Comparison of ENCODE assay signal across 10 mouse cellular contexts in genomic region chr1:87574785-87575184, GRCm38 (mm10). TPM values are rescaled to one million over a fixed set of nuclear protein-coding genes. Genes with fewer than 3 reads are reported as not detected.
DNase-seq lines count a peak whose midpoint lies in the region; ATAC-seq and TF ChIP-seq lines count a peak whose summit lies in the region.
"Had no signal": no experiment of that assay in that cellular context is flagged by ENCODE, and none has a peak within 500 bp of the region (broad histone marks: within the 10 kb centered on the region; RNA-seq: fewer than 3 reads in every experiment).

No protein-coding gene starts in this region.

- H3K9me3 ChIP-seq in hindbrain, embryonic 12.5 days (replicated peaks): no peaks in the 10 kb centered on the region
- no peaks in the 10 kb centered on the region for H3K9me3 ChIP-seq in hindbrain, embryonic 10.5 days
- H3K9me3 ChIP-seq in heart, postnatal 0 days (replicated peaks; ENCODE audit: control insufficient read depth, low read length): no peaks in the 10 kb centered on the region
- H3K9me3 ChIP-seq in neural tube, embryonic 12.5 days: no peaks in the 10 kb centered on the region
- H3K9me3 ChIP-seq: embryonic facial prominence, embryonic 15.5 days had no signal

- H3K4me2 ChIP-seq in hindbrain, embryonic 12.5 days (replicated peaks): no peak overlapping the region
- H3K4me2 ChIP-seq in heart, postnatal 0 days (ENCODE audit: low read depth, low read length): no peak overlapping the region
- no peak overlapping the region for H3K4me2 ChIP-seq in neural tube, embryonic 12.5 days (replicated peaks)
- H3K4me2 ChIP-seq: embryonic facial prominence, embryonic 15.5 days had no signal

- WGBS in hindbrain, embryonic 12.5 days: 65% methylated on average over 7 of the region's 7 CpGs
- WGBS in hindbrain, embryonic 10.5 days: 80% methylated on average over 7 of the region's 7 CpGs
- WGBS in heart, postnatal 0 days: 42% methylated on average over 7 of the region's 7 CpGs
- 51% methylated on average over 7 of the region's 7 CpGs for WGBS in neural tube, embryonic 12.5 days

- H3K27me3 ChIP-seq in hindbrain, embryonic 12.5 days: no peaks in the 10 kb centered on the region
- peaks cover 25% of the 10 kb centered on the region for H3K27me3 ChIP-seq in hindbrain, embryonic 10.5 days (ENCODE audit: insufficient read depth, poor library complexity, severe bottlenecking)
- H3K27me3 ChIP-seq in heart, postnatal 0 days (ENCODE audit: control insufficient read depth, insufficient read depth, low read length): no peaks in the 10 kb centered on the region
- no peaks in the 10 kb centered on the region for H3K27me3 ChIP-seq in neural tube, embryonic 12.5 days (replicated peaks)
- H3K27me3 ChIP-seq: embryonic facial prominence, embryonic 15.5 days had no signal

- ATAC-seq in hindbrain, embryonic 12.5 days (ENCODE audit: low FRiP score): peak; percentile 46
- peak; percentile 76 for ATAC-seq in heart, postnatal 0 days (ENCODE audit: insufficient read depth, low read depth)
- ATAC-seq in neural tube, embryonic 12.5 days (ENCODE audit: low FRiP score, low read depth): peak; percentile 75

- H3K9ac ChIP-seq in hindbrain, embryonic 12.5 days: no peak overlapping the region
- no peak overlapping the region for H3K9ac ChIP-seq in heart, postnatal 0 days (replicated peaks; ENCODE audit: low read depth, low read length)
- H3K9ac ChIP-seq in neural tube, embryonic 12.5 days: no peak overlapping the region
- H3K9ac ChIP-seq: embryonic facial prominence, embryonic 15.5 days had no signal

- H3K36me3 ChIP-seq in hindbrain, embryonic 12.5 days: no peaks in the 10 kb centered on the region
- no peaks in the 10 kb centered on the region for H3K36me3 ChIP-seq in hindbrain, embryonic 10.5 days
- no peaks in the 10 kb centered on the region for H3K36me3 ChIP-seq in heart, postnatal 0 days (replicated peaks; ENCODE audit: control insufficient read depth, insufficient read depth, low read length)
- H3K36me3 ChIP-seq in neural tube, embryonic 12.5 days: no peaks in the 10 kb centered on the region
- H3K36me3 ChIP-seq: embryonic facial prominence, embryonic 15.5 days had no signal

- DNase-seq in hindbrain, embryonic 10.5 days (ENCODE audit: low spot score): no peak
- DNase-seq in adrenal gland, postnatal 36 days: peak; percentile 86 to 89
- peak; percentile 57 for DNase-seq in heart, postnatal 0 days (ENCODE audit: low spot score)
- peak; percentile 74 to 84 for DNase-seq in kidney, postnatal 4 days
- DNase-seq in MN1 (ENCODE audit: low spot score): no peak
- DNase-seq in c-Kit-positive CD71-positive TER-119-positive erythroid progenitor cells, embryonic 14.5 days (ENCODE audit: low spot score): no peak

- peaks cover 12% of the 10 kb centered on the region for H3K4me1 ChIP-seq in hindbrain, embryonic 12.5 days
- peaks cover 11% of the 10 kb centered on the region; the same call in 1 of the 2 replicates for H3K4me1 ChIP-seq in hindbrain, embryonic 10.5 days (replicated peaks)
- H3K4me1 ChIP-seq in heart, postnatal 0 days (ENCODE audit: control insufficient read depth, insufficient read depth): peaks cover 9% of the 10 kb centered on the region; the same call in 1 of the 2 replicates
- H3K4me1 ChIP-seq in neural tube, embryonic 12.5 days: peaks cover 15% of the 10 kb centered on the region
- H3K4me1 ChIP-seq: embryonic facial prominence, embryonic 15.5 days; megakaryocyte, embryonic 14.5 days had no signal

- H3K27ac ChIP-seq in hindbrain, embryonic 12.5 days: peak overlapping the region; percentile 30; the same call in 1 of the 2 replicates
- no peak overlapping the region for H3K27ac ChIP-seq in hindbrain, embryonic 10.5 days
- peak overlapping the region; percentile 22 for H3K27ac ChIP-seq in heart, postnatal 0 days (ENCODE audit: low read depth)
- H3K27ac ChIP-seq in neural tube, embryonic 12.5 days: no peak overlapping the region; the same call in 1 of the 2 replicates
- H3K27ac ChIP-seq: embryonic facial prominence, embryonic 15.5 days had no signal

- TF ChIP-seq EP300 in heart, postnatal 0 days (IDR thresholded peaks at IDR 0.05; ENCODE audit: low read depth): no peak

- no peak for TF ChIP-seq CTCF in heart, postnatal 0 days (IDR thresholded peaks at IDR 0.05; ENCODE audit: low read depth)

- no peak overlapping the region for H3K4me3 ChIP-seq in hindbrain, embryonic 12.5 days
- no peak overlapping the region for H3K4me3 ChIP-seq in hindbrain, embryonic 10.5 days
- H3K4me3 ChIP-seq in heart, postnatal 0 days (ENCODE audit: low read depth, low read length): no peak overlapping the region
- no peak overlapping the region for H3K4me3 ChIP-seq in neural tube, embryonic 12.5 days
- H3K4me3 ChIP-seq: embryonic facial prominence, embryonic 15.5 days; megakaryocyte, embryonic 14.5 days had no signal

RNA-seq across cellular contexts. Expression of gene Ngef, which starts 1.1 kb away (rescaled TPM):
- 4.8 and 5.9 TPM in 2 replicates for polyA plus RNA-seq in hindbrain, embryonic 12.5 days (2016; fragmentation: Nextera tagmentation; extraction: Ambion mirVana)
- polyA plus RNA-seq in hindbrain, embryonic 10.5 days (2016; fragmentation: Nextera tagmentation; extraction: Ambion mirVana): 3.3 and 5.0 TPM in 2 replicates
- total RNA-seq in adrenal gland, postnatal 36 days (2021): 1 to 10 TPM in 1 of 2 experiments, under 1 TPM in 1; 0.23 to 1.1 TPM
- not detected in 2 replicates for total RNA-seq in heart, postnatal 0 days (2014; rRNA removed; ENCODE audit: low replicate concordance)
- 0.05 and 0.26 TPM in 2 replicates for polyA plus RNA-seq in heart, postnatal 0 days (2015; fragmentation: Nextera tagmentation; extraction: Ambion mirVana)
- 2.6 and 3.0 TPM in 2 replicates for polyA plus RNA-seq in neural tube, embryonic 12.5 days (2016; fragmentation: Nextera tagmentation; extraction: Ambion mirVana)

RNA-seq across cellular contexts. Expression of gene Inpp5d, which starts 45.3 kb away (rescaled TPM):
- 4.9 and 5.5 TPM in 2 replicates for polyA plus RNA-seq in hindbrain, embryonic 12.5 days (2016; fragmentation: Nextera tagmentation; extraction: Ambion mirVana)
- 3.2 and 6.2 TPM in 2 replicates for polyA plus RNA-seq in hindbrain, embryonic 10.5 days (2016; fragmentation: Nextera tagmentation; extraction: Ambion mirVana)
- 10 to 100 TPM; 16.9 to 22.2 TPM for total RNA-seq in adrenal gland, postnatal 36 days (2021)
- 9.9 and 66.4 TPM in 2 replicates for total RNA-seq in heart, postnatal 0 days (2014; rRNA removed; ENCODE audit: low replicate concordance)
- polyA plus RNA-seq in heart, postnatal 0 days (2015; fragmentation: Nextera tagmentation; extraction: Ambion mirVana): 3.2 and 5.0 TPM in 2 replicates
- 2.9 and 3.3 TPM in 2 replicates for polyA plus RNA-seq in neural tube, embryonic 12.5 days (2016; fragmentation: Nextera tagmentation; extraction: Ambion mirVana)

Comparison
In these comparisons a context has a peak if more than half of its experiments do, and no peak if none do; other contexts are left out.
1. H3K27ac ChIP-seq: peak in hindbrain, embryonic 12.5 days (single experiment) and heart, postnatal 0 days (single experiment); none in hindbrain, embryonic 10.5 days (single experiment) and neural tube, embryonic 12.5 days (single experiment).
2. DNase-seq: peak in adrenal gland, postnatal 36 days (2 of 2), heart, postnatal 0 days (single experiment) and kidney, postnatal 4 days (2 of 2); none in hindbrain, embryonic 10.5 days (single experiment), MN1 (single experiment) and c-Kit-positive CD71-positive TER-119-positive erythroid progenitor cells, embryonic 14.5 days (single experiment).
3. Peak in every context shown above with its lines, with median percentiles within 50 percentile points of each other: ATAC-seq.